Mouse (Mus musculus): ENCODE data around the gene Raet1e. TPM values are rescaled to one million over a fixed set of nuclear protein-coding genes. Genes with fewer than 3 reads are reported as not detected.
"Not testable (repeated sequence)": the region's sequence is repeated elsewhere in the genome, so short reads cannot be mapped to it uniquely, and the experiment has no call there.

Gene Raet1e
- total and polyA plus RNA-seq, 3 experiments = 0.64 to 1.2 (median 0.85) TPM

- DNase-seq (ENCODE audit: extremely low read depth); H3K36me3 ChIP-seq (replicated peaks in 1 of 2; ENCODE audit: control insufficient read depth in 1 of 2, insufficient read depth in 1 of 2, low read length in 1 of 2); H3K9me3 ChIP-seq (replicated peaks; ENCODE audit: low read length); H3K79me2 ChIP-seq (replicated peaks; ENCODE audit: control insufficient read depth, extremely low read depth, insufficient read depth, poor library complexity, severe bottlenecking); H3K27me3 ChIP-seq (replicated peaks); H3K4me3 ChIP-seq (replicated peaks in 1 of 3; ENCODE audit: low read depth in 2 of 3, low read length in 2 of 3, poor library complexity in 1 of 3); H3K27ac ChIP-seq (ENCODE audit: insufficient read depth, low read depth); in situ Hi-C loops (cut with MboI; ENCODE audit: low pct_ligation_motif_present, low pct_unique_long_range_greater_than_20kb, low sequenced_read_pairs); dilution Hi-C loops (cut with MboI; ENCODE audit: extremely low pct_ligation_motif_present, extremely low pct_unique_long_range_greater_than_20kb, low sequenced_read_pairs); H3K4me2 ChIP-seq (ENCODE audit: insufficient read depth, low read depth, poor library complexity, severe bottlenecking); H3K9ac ChIP-seq (ENCODE audit: insufficient read depth, low read depth); H3K4me1 ChIP-seq (ENCODE audit: control insufficient read depth in 1 of 2, insufficient read depth in 2 of 2): not testable (repeated sequence)
Observed at GRCm38 (mm10) chr10:22172431-22173334, 14.3 kb downstream of the Raet1e start.

- H3K9me3 ChIP-seq (replicated peaks; ENCODE audit: low read length); H3K4me3 ChIP-seq (replicated peaks in 1 of 3; ENCODE audit: low read depth in 2 of 3, low read length in 2 of 3, poor library complexity in 1 of 3); DNase-seq (ENCODE audit: extremely low read depth); H3K27me3 ChIP-seq (replicated peaks); H3K4me1 ChIP-seq (ENCODE audit: control insufficient read depth in 1 of 2, insufficient read depth in 2 of 2); H3K36me3 ChIP-seq (replicated peaks in 1 of 2; ENCODE audit: control insufficient read depth in 1 of 2, insufficient read depth in 1 of 2, low read length in 1 of 2); H3K27ac ChIP-seq (ENCODE audit: insufficient read depth, low read depth); H3K79me2 ChIP-seq (replicated peaks; ENCODE audit: control insufficient read depth, extremely low read depth, insufficient read depth, poor library complexity, severe bottlenecking); H3K9ac ChIP-seq (ENCODE audit: insufficient read depth, low read depth); dilution Hi-C loops (cut with MboI; ENCODE audit: extremely low pct_ligation_motif_present, extremely low pct_unique_long_range_greater_than_20kb, low sequenced_read_pairs); in situ Hi-C loops (cut with MboI; ENCODE audit: low pct_ligation_motif_present, low pct_unique_long_range_greater_than_20kb, low sequenced_read_pairs): not testable (repeated sequence)
- peak overlapping the region; percentile 29; the same call in 1 of the 2 replicates for H3K4me2 ChIP-seq (ENCODE audit: insufficient read depth, low read depth, poor library complexity, severe bottlenecking)
Observed at GRCm38 (mm10) chr10:22173335-22174189, 15.2 kb downstream of the Raet1e start.

GRCm38 (mm10) chr10:22174190-22174487 lies 15.8 kb downstream of the Raet1e start:
- H3K27me3 ChIP-seq (replicated peaks); in situ Hi-C loops (cut with MboI; ENCODE audit: low pct_ligation_motif_present, low pct_unique_long_range_greater_than_20kb, low sequenced_read_pairs); dilution Hi-C loops (cut with MboI; ENCODE audit: extremely low pct_ligation_motif_present, extremely low pct_unique_long_range_greater_than_20kb, low sequenced_read_pairs); H3K36me3 ChIP-seq (replicated peaks in 1 of 2; ENCODE audit: control insufficient read depth in 1 of 2, insufficient read depth in 1 of 2, low read length in 1 of 2); H3K9ac ChIP-seq (ENCODE audit: insufficient read depth, low read depth); H3K79me2 ChIP-seq (replicated peaks; ENCODE audit: control insufficient read depth, extremely low read depth, insufficient read depth, poor library complexity, severe bottlenecking); H3K4me1 ChIP-seq (ENCODE audit: control insufficient read depth in 1 of 2, insufficient read depth in 2 of 2); H3K9me3 ChIP-seq (replicated peaks; ENCODE audit: low read length); H3K4me3 ChIP-seq (replicated peaks in 1 of 3; ENCODE audit: low read depth in 2 of 3, low read length in 2 of 3, poor library complexity in 1 of 3); H3K4me2 ChIP-seq (ENCODE audit: insufficient read depth, low read depth, poor library complexity, severe bottlenecking); H3K27ac ChIP-seq (ENCODE audit: insufficient read depth, low read depth); DNase-seq (ENCODE audit: extremely low read depth): not testable (repeated sequence)

GRCm38 (mm10) chr10:22176515-22176914 lies 18.1 kb downstream of the Raet1e start:
- H3K4me2 ChIP-seq (ENCODE audit: insufficient read depth, low read depth, poor library complexity, severe bottlenecking); H3K4me3 ChIP-seq (replicated peaks in 1 of 3; ENCODE audit: low read depth in 2 of 3, low read length in 2 of 3, poor library complexity in 1 of 3); dilution Hi-C loops (cut with MboI; ENCODE audit: extremely low pct_ligation_motif_present, extremely low pct_unique_long_range_greater_than_20kb, low sequenced_read_pairs); H3K9ac ChIP-seq (ENCODE audit: insufficient read depth, low read depth); H3K9me3 ChIP-seq (replicated peaks; ENCODE audit: low read length); H3K79me2 ChIP-seq (replicated peaks; ENCODE audit: control insufficient read depth, extremely low read depth, insufficient read depth, poor library complexity, severe bottlenecking); H3K4me1 ChIP-seq (ENCODE audit: control insufficient read depth in 1 of 2, insufficient read depth in 2 of 2); DNase-seq (ENCODE audit: extremely low read depth); H3K27me3 ChIP-seq (replicated peaks); H3K27ac ChIP-seq (ENCODE audit: insufficient read depth, low read depth); in situ Hi-C loops (cut with MboI; ENCODE audit: low pct_ligation_motif_present, low pct_unique_long_range_greater_than_20kb, low sequenced_read_pairs); H3K36me3 ChIP-seq (replicated peaks in 1 of 2; ENCODE audit: control insufficient read depth in 1 of 2, insufficient read depth in 1 of 2, low read length in 1 of 2): not testable (repeated sequence)

GRCm38 (mm10) chr10:22191035-22191434 lies 32.7 kb downstream of the Raet1e start:
- H3K27ac ChIP-seq (ENCODE audit: insufficient read depth, low read depth); H3K36me3 ChIP-seq (replicated peaks in 1 of 2; ENCODE audit: control insufficient read depth in 1 of 2, insufficient read depth in 1 of 2, low read length in 1 of 2); H3K4me3 ChIP-seq (replicated peaks in 1 of 3; ENCODE audit: low read depth in 2 of 3, low read length in 2 of 3, poor library complexity in 1 of 3); H3K27me3 ChIP-seq (replicated peaks); H3K4me2 ChIP-seq (ENCODE audit: insufficient read depth, low read depth, poor library complexity, severe bottlenecking); dilution Hi-C loops (cut with MboI; ENCODE audit: extremely low pct_ligation_motif_present, extremely low pct_unique_long_range_greater_than_20kb, low sequenced_read_pairs); in situ Hi-C loops (cut with MboI; ENCODE audit: low pct_ligation_motif_present, low pct_unique_long_range_greater_than_20kb, low sequenced_read_pairs); H3K79me2 ChIP-seq (replicated peaks; ENCODE audit: control insufficient read depth, extremely low read depth, insufficient read depth, poor library complexity, severe bottlenecking); H3K9ac ChIP-seq (ENCODE audit: insufficient read depth, low read depth); H3K9me3 ChIP-seq (replicated peaks; ENCODE audit: low read length); DNase-seq (ENCODE audit: extremely low read depth); H3K4me1 ChIP-seq (ENCODE audit: control insufficient read depth in 1 of 2, insufficient read depth in 2 of 2): not testable (repeated sequence)

Data from CH12.LX (cell line).